Mouse (Mus musculus) G1E (cell line): ENCODE measurements around the gene Gm42957.
"Not testable (repeated sequence)": the region's sequence is repeated elsewhere in the genome, so short reads cannot be mapped to it uniquely, and the experiment has no call there.

ENCODE experiments used
- CTCF ChIP-seq: IDR thresholded peaks from 2 replicates; pipeline ENCODE4 v1.5.1; 2012; ENCODE audit warnings: low read depth, low read length, inconsistent platforms, mixed read lengths
- GATA1 ChIP-seq: IDR thresholded peaks from 2 replicates; pipeline ENCODE4 v1.6.1; 2012; ENCODE audit warnings: borderline replicate concordance, low read length, inconsistent platforms, mixed read lengths
- POLR2AphosphoS5 ChIP-seq: IDR thresholded peaks from 2 replicates; pipeline ENCODE4 v1.6.1; 2012; ENCODE audit warnings: low read depth, low read length, inconsistent platforms; ENCODE audit not compliant: insufficient replicate concordance
- TAL1 ChIP-seq: conservative IDR thresholded peaks from 2 replicates; pipeline ENCODE4 v1.6.1; 2012; ENCODE audit warnings: low read depth, low read length, inconsistent platforms, mixed read lengths

DNA sequence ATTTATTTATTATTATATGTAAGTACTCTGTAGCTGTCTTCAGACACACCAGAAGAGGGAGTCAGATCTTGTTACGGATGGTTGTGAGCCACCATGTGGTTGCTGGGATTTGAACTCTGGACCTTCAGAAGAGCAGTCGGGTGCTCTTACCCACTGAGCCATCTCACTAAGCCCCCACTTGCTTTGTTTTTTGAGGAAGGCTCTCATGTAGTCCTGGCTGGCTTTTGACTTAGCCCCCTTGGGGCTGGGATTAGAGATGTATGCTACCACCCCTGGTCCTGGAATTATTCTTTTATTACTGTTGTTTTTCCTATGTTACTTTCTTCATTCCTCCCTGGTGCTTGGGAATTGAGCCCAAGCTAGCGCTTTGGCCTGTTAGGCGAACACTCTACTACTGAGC is 29.3 kb upstream of the Gm42957 start:
- not testable (repeated sequence) for TF ChIP-seq CTCF, TAL1, POLR2AphosphoS5, GATA1
